Mouse (Mus musculus) c-Kit-negative CD71-positive TER-119-positive erythroid progenitor cells, embryonic 14.5 days (primary cell): ENCODE data around the gene 2010315B03Rik.

Experiments
- DNase-seq: peaks from one replicate; pipeline ENCODE4 v3.0.0-alpha.2; 2013; ENCODE audit warnings: low read depth, low spot score

Gene 2010315B03Rik

GRCm38 (mm10) chr9:124312171-124313142, at the start of gene 2010315B03Rik:
Gene 2010315B03Rik (minus strand): TSS chr9:124312696.
- DNase-seq, result peak; percentile 31

DNA sequence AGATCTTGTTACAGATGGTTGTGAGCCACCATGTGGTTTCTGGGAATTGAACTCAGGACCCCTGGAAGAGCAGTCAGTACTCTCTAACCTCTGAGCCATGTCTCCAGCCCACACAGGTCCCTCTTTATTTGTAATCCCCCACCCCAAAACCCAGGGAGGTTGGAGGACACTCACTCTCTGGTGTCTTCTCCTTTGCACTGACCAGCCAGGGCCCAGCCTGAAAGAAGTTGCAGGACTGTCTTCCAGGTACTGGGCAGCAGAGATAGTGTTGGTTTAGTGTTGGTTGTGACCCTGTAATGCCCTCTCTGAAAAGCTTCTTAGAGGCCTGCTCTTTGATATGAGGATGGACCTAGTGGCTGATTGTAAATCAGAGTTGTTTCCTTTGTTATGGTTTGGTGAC, 994 bp downstream of the 2010315B03Rik start:
- no peak for DNase-seq

GRCm38 (mm10) chr9:124288329-124288728, 24.2 kb downstream of the 2010315B03Rik start:
- no peak for DNase-seq

DNA sequence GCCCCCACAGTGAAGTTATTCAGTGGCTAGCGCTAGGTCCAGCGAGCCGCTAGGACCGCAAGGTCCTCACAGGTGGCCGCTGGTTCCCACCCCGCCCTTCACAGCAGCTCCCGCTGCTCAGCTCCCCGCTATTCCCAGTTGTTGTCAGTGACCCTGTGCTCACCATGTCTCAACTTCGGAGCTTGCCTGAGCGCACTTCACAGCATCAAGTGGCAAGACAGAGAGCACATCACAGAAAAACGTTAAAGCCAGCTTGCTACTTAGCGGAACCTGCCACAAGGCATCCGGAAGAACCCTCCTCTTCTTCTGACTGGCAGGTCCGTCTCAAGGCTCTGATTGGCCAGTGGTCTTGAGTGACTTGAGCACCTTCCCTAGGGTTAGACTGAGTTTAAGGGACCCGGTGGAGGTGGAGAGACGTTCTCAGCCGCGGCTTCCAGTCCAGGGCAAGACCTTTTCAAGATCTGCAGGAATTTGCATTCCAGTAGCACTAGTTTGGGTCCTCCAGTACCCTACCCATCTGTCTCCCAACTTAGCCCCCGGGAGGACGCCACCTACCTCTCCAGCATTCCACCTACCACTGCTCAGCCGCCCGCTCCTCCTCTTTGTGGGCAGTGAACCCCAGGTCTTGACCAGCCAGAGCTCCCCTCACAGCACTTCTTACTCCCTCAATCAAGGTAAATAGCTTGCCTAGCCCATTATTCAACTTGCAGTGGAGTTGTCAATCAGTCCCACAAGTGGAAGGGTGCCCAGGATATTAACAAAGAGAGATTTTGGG, 30.4 kb downstream of the 2010315B03Rik start:
- DNase-seq, result peak; percentile 59

GRCm38 (mm10) chr9:124281448-124281791, 31.1 kb downstream of the 2010315B03Rik start:
- no peak for DNase-seq

GRCm38 (mm10) chr9:124280576-124281447, 31.7 kb downstream of the 2010315B03Rik start:
- DNase-seq, result no peak

- DNase-seq, result no peak
Measured at GRCm38 (mm10) chr9:124279300-124279699, 33.2 kb downstream of the 2010315B03Rik start.

DNA sequence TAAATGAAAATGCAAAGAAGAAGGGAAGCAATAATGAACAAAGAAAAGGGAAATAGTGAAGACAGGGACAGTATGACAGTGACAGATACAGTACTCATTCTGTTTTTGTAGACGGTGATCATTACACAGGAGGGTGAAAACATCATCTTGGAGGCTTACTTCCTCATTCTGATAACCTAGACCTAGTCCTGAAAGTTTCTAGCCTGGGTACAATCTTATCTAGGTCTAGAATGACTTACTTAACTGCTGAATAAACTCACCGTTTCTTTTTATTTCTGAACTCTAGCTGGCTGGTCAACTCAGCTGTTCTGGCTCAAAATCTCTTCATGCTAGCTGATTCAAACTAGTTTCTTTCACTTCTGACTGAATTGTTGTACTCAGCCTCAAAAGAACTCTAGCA, 37.4 kb downstream of the 2010315B03Rik start:
- no peak for DNase-seq

- no peak for DNase-seq
Measured at GRCm38 (mm10) chr9:124273172-124273571, 39.3 kb downstream of the 2010315B03Rik start.

DNA sequence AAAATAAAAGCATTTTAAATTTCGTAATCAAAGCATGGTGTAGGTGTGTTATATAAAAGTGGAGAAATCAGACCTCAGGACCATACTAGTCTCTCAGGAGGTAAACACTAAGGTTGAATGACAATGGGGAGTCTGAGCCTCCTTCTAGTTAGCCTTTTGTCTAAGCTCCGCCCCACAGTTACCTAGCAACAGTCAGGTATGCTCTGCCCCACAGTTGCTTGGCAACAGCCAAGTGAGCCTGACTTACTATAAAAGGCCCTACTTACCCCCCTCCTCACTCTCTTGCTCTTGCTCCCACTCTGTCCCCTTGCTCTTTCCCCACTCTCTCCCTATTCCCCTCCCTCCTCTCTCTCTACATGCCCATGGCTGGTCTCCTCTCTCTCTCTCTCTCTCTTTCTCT, 44.6 kb downstream of the 2010315B03Rik start:
- no peak for DNase-seq

- DNase-seq, result no peak
Measured at GRCm38 (mm10) chr9:124267493-124267892, 45.0 kb downstream of the 2010315B03Rik start.

GRCm38 (mm10) chr9:124262987-124263717, 49.3 kb downstream of the 2010315B03Rik start:
- DNase-seq, result no peak

DNA sequence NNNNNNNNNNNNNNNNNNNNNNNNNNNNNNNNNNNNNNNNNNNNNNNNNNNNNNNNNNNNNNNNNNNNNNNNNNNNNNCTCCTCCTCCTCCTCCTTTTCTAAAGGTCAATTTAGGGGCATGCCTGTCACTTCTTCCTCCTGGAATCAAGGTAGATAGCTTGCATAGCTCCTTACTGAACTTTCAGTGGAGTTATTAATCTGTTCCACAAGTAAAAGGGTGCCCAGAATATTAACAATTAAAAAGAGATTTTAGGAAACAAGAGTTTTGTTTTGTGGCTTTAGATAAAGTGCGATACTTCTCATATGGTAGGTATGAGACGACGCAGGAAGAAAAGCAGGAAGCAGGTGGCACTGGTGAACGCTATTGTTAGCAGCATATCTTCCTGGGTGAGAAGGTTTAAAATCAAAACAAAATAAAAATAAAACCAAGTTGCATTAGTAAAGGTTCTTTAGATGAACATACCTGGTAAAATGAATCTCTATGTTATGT, 54.4 kb downstream of the 2010315B03Rik start:
- DNase-seq, result no peak

DNA sequence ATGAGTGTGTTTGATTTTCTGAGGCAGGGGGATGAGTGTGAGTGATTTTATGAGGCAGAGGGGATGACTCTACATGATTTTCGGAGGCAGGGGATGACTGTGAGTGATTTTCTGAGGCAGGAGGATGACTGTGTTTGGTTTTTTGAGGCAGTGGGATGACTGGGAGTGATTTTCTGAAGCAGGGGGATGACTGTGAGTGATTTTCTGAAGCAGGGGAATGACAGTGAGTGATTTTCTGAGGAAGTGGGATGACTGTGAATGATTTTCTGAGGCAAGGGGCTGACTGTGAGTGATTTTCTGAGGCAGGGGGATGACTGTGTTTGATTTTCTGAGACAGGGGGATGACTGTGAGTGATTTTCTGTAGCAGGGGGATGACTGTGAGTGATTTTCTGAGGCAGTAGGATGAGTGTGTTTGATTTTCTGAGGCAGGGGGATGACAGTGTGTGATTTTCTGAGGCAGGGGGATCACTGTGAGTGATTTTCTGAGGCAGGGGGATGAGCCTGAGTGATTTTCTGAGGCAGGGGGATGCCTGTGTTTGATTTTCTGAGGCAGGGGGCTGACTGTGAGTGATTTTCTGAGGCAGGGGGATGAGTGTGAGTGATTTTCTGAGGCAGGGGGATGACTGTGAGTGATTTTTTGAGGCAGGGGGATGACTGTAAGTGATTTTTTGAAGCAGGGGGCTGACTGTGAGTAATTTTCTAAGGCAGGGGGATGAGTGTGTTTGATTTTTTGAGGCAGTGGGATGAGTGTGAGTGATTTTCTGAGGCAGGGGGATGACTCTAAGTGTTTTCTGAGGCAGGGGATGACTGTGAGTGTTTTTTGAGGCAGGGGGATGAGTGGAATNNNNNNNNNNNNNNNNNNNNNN, 55.1 kb downstream of the 2010315B03Rik start:
- peak; percentile 82 for DNase-seq

DNA sequence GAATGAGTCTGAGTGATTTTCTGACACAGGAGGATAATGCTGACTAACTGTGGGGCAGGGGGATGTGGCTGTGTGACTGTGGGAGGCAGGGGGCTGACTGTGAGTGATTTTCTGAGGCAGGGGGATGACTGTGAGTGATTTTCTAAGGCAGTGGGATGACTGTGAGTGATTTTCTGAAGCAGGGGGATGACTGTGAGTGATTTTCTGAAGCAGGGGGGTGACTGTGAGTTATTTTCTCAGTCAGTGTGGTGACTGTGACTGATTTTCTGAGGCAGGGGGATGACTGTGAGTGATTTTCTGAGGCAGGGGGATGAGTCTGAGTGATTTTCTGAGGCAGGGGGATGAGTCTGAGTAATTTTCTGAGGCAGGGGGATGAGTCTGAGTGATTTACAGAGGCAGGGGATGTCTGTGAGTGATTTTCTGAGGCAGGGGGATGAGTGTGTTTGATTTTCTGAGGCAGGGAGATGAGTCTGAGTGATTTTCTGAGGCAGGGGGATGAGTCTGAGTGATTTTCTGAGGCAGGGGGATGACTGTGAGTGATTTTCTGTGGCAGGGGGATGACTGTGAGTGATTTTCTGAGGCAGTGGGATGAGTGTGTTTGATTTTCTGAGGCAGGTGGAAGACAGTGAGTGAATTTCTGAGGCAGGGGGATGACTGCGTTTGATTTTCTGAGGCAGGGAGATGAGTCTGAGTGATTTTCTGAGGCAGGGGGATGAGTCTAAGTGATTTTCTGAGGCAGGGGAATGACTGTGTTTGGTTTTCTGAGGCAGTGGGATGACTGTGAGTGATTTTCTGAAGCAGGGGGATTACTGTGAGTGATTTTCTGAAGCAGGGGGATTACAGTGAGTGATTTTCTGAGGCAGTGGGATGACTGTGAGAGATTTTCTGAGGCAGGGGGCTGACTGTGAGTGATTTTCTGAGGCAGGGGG, 56.0 kb downstream of the 2010315B03Rik start:
- peak; percentile 51 for DNase-seq

DNA sequence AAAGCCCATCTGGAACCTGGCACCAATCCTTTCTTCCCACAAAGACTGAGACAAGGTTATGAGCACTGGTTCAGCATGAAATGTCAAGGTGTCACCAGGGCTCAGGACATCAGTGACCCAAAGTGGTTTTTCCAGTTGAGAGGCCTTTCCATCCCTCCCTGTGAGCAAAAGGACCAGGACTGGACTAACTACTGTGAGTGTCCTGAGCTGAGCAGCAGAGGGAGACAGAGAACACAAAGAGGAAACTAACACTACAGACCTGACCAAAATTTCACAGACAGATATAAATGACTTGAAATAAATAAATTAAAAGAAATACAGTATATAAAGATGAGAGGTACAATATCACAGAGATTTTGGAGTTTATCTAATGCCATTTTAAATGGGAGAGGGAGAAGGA, 61.1 kb downstream of the 2010315B03Rik start:
- DNase-seq, result no peak
